ENCODE assay signal across 8 mouse cellular contexts in the genomic region with DNA sequence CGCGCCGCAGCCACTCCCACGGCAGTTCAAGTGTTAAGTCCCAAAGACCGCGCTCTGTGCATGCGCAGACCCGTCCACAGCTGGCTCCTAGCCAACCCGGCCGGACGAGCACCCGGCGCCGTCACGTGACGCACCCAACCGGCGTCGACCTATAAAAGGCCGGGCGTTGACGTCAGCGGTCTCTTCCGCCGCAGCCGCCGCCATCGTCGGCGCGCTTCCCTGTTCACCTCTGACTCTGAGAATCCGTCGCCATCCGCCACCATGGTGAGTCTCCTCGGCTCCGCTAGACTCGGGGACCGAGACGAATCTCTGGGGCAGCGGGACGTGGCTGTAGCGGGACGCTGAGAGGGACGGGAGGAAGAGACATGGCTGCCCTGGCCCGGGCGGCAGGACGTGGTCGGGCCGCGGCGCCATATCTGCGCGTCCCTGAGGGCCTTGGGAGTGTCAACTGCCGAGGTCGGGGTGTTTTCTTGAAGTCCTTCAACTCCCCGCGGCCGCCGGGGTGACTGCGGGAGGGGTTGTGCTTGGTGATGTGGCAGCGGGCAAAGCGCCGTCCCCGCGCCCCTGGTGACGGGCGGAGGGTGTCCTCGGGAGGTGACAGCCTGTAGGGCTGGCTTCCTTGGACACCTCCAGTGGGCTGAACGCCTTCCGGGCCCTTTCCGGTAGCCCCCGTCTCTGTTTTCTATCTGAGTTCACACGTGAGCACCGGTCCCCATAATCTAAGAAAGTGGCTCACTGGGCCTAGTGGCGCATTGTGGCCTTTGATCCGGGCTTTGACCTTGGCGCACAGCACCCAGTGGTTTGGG. TPM values are rescaled to one million over a fixed set of nuclear protein-coding genes. Genes with fewer than 3 reads are reported as not detected.
DNase-seq lines count a peak whose midpoint lies in the region; ATAC-seq lines count a peak whose summit lies in the region.

A gene (plus strand): TSS at position 166 of the 806 bp plus-strand sequence.

- H3K27ac ChIP-seq in embryonic facial prominence, embryonic 10.5 days (replicated peaks), result peak within 1 kb of the TSS; percentile 98
- H3K27ac ChIP-seq in midbrain, embryonic 11.5 days (ENCODE audit: low read depth, low read length), result peak within 1 kb of the TSS; percentile 75

- H3K4me1 ChIP-seq in embryonic facial prominence, embryonic 10.5 days, result peaks cover 76% of the 10 kb centered on the region
- H3K4me1 ChIP-seq in midbrain, embryonic 11.5 days (ENCODE audit: control insufficient read depth, insufficient read depth, low read length), result peaks cover 29% of the 10 kb centered on the region

- under 1% methylated on average over 77 of the region's 77 CpGs for WGBS in embryonic facial prominence, embryonic 10.5 days
- under 1% methylated on average over 77 of the region's 77 CpGs for WGBS in midbrain, embryonic 11.5 days

- peak; percentile 64 for ATAC-seq in granulocyte monocyte progenitor cell, adult 5-6 weeks (replicated peaks; ENCODE audit: poor library complexity, severe bottlenecking)
- ATAC-seq in midbrain, embryonic 11.5 days (ENCODE audit: low FRiP score), result peak; percentile 85

- intact Hi-C loops in left cerebral cortex, postnatal 4 days (cut with DNase I), result no loop called here

- no peaks in the 10 kb centered on the region for H3K27me3 ChIP-seq in embryonic facial prominence, embryonic 10.5 days (replicated peaks; ENCODE audit: low read depth, poor library complexity, severe bottlenecking)
- H3K27me3 ChIP-seq in midbrain, embryonic 11.5 days (ENCODE audit: control insufficient read depth, insufficient read depth, low read length), result no peaks in the 10 kb centered on the region

- H3K9me3 ChIP-seq in embryonic facial prominence, embryonic 10.5 days, result no peaks in the 10 kb centered on the region
- H3K9me3 ChIP-seq in midbrain, embryonic 11.5 days (ENCODE audit: control insufficient read depth, low read length), result no peaks in the 10 kb centered on the region

- H3K4me2 ChIP-seq in midbrain, embryonic 11.5 days, result peak within 1 kb of the TSS; percentile 89

- H3K36me3 ChIP-seq in embryonic facial prominence, embryonic 10.5 days (replicated peaks), result peaks cover 47% of the 10 kb centered on the region
- peaks cover 36% of the 10 kb centered on the region for H3K36me3 ChIP-seq in midbrain, embryonic 11.5 days (ENCODE audit: control insufficient read depth, insufficient read depth, low read length)

- peak; percentile 99 for DNase-seq in adrenal gland, postnatal 14 days
- DNase-seq in embryonic facial prominence, embryonic 10.5 days (ENCODE audit: low spot score), result peak; percentile 98
- peak; percentile 63 for DNase-seq in kidney, adult 11 months
- DNase-seq in left cerebral cortex, postnatal 4 days, result peak; percentile 100
- DNase-seq in midbrain, embryonic 11.5 days (ENCODE audit: low spot score, missing footprints), result peak; percentile 100
- DNase-seq in right cerebral cortex, postnatal 4 days, result peak; percentile 100
- peak; percentile 97 for DNase-seq in yolk sac, embryonic 10.5 days (ENCODE audit: low spot score)

- peak within 1 kb of the TSS; percentile 76 for H3K4me3 ChIP-seq in embryonic facial prominence, embryonic 10.5 days
- peak within 1 kb of the TSS; percentile 92 for H3K4me3 ChIP-seq in midbrain, embryonic 11.5 days (ENCODE audit: low read depth, low read length)

- H3K9ac ChIP-seq in midbrain, embryonic 11.5 days (ENCODE audit: low read length), result peak within 1 kb of the TSS; percentile 97

RNA-seq across cellular contexts. Expression of the gene that starts here (rescaled TPM):
- total RNA-seq in adrenal gland, postnatal 14 days (2021), result 1,390 and 1,511 TPM in 2 replicates
- 564 and 572 TPM in 2 replicates for polyA plus RNA-seq in embryonic facial prominence, embryonic 10.5 days (2016; fragmentation: Nextera tagmentation; extraction: Ambion mirVana)
- total RNA-seq in granulocyte monocyte progenitor cell, adult 5-6 weeks (2014; fragmentation: Nextera tagmentation), result 843 and 1,029 TPM in 2 replicates
- 1,504 and 1,576 TPM in 2 replicates for total RNA-seq in granulocyte monocyte progenitor cell, adult 5-6 weeks (2017)
- 1,000 to 10,000 TPM; 1,312 to 1,322 TPM for total RNA-seq in left cerebral cortex, postnatal 4 days (2021)
- 398 and 422 TPM in 2 replicates for polyA plus RNA-seq in midbrain, embryonic 11.5 days (2014; fragmentation: Nextera tagmentation; extraction: Ambion mirVana)

Comparison
In these comparisons a context has a peak if more than half of its experiments do, and no peak if none do; other contexts are left out.
1. Peak in every context shown above with its lines: DNase-seq, ATAC-seq, H3K4me3 ChIP-seq and H3K27ac ChIP-seq.